Mouse (Mus musculus) forebrain, embryonic 12.5 days (tissue): ENCODE measurements around the gene Cct3. TPM values are rescaled to one million over a fixed set of nuclear protein-coding genes. Genes with fewer than 3 reads are reported as not detected.
A peak's percentile ranks its signal among the peaks of the same experiment; 100 is the strongest.
"Not testable (repeated sequence)": the region's sequence is repeated elsewhere in the genome, so short reads cannot be mapped to it uniquely, and the experiment has no call there.

ENCODE experiments used
- ATAC-seq: fragments of 200-750 bp; cut with Nextera tagmentation; 2 replicates; pipeline ENCODE4 v1.8.0; 2017; ENCODE audit warnings: moderate TSS enrichment; ENCODE audit not compliant: low FRiP score
- H3K27ac ChIP-seq: fragments of 300-500 bp; sonication (generic); 2 replicates; pipeline ENCODE4 v1.5.1; 2016; ENCODE audit warnings: mild to moderate bottlenecking
- H3K27me3 ChIP-seq: fragments of 300-500 bp; sonication (generic); 2 replicates; pipeline ENCODE4 v1.6.1; 2016; ENCODE audit warnings: mild to moderate bottlenecking
- H3K36me3 ChIP-seq: fragments of 300-500 bp; sonication (generic); replicated peaks from 2 replicates; pipeline ENCODE4 v1.6.1; 2016; ENCODE audit warnings: mild to moderate bottlenecking
- H3K4me1 ChIP-seq: fragments of 300-500 bp; sonication (generic); 2 replicates; pipeline ENCODE4 v1.6.1; 2016
- H3K4me2 ChIP-seq: fragments of 300-500 bp; sonication (generic); 2 replicates; pipeline ENCODE4 v1.6.1; 2016; ENCODE audit warnings: mild to moderate bottlenecking, moderate library complexity
- H3K4me3 ChIP-seq: fragments of 300-500 bp; sonication (generic); replicated peaks from 2 replicates; pipeline ENCODE4 v1.5.1; 2016; ENCODE audit warnings: mild to moderate bottlenecking
- H3K9ac ChIP-seq: fragments of 300-500 bp; sonication (generic); 2 replicates; pipeline ENCODE4 v1.6.1; 2016; ENCODE audit warnings: mild to moderate bottlenecking
- H3K9me3 ChIP-seq: fragments of 300-500 bp; sonication (generic); 2 replicates; pipeline ENCODE4 v1.6.1; 2016
- WGBS: fragments of 180-500 bp; shearing (Covaris S2); methylation state at CpG from one replicate; pipeline ENCODE4 v1.1.7; 2016; 5-methylcytosine and 5-hydroxymethylcytosine counted together
- polyA plus RNA-seq: library from polyadenylated mRNA; unstranded; fragments of >200 nt; fragmentation: Nextera tagmentation; extraction: Ambion mirVana; gene quantifications from 2 replicates; pipeline ENCODE4 v1.2.1, GENCODE M21; 2016

Cct3 gene
- polyA plus RNA-seq, 1 experiment from 2014 or later = 646 TPM

DNA sequence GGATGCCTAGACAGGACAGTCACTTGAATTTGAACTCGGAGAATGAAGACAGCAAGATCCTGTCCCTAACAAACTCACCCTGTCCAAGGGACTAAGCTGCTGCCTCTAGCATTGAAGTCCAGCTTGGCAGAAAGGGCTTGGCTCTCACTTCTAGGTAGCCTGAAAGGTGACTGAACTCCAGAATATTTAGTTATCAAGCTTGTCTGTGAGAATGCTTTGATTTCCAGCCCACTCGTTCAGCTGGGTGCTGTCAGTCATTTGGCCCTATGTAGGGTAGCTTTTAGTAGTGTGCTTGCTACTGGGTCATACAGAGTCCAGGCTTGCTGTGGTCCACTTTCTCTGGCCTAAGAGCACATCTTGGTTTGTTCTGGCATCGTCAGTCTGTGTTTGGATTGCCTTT, 42.1 kb downstream of the Cct3 start:
- Histone ChIP-seq H3K9ac (no peak overlapping the region), H3K9me3 (no peaks in the 10 kb centered on the region), H3K36me3 (peaks cover 29% of the 10 kb centered on the region), H3K27me3 (no peaks in the 10 kb centered on the region), H3K4me2 (no peak overlapping the region), H3K27ac (no peak overlapping the region), H3K4me3 (no peak overlapping the region), H3K4me1 (peaks cover 27% of the 10 kb centered on the region)
- ATAC-seq = no peak
- WGBS = 92% methylated on average over 3 of the region's 3 CpGs

DNA sequence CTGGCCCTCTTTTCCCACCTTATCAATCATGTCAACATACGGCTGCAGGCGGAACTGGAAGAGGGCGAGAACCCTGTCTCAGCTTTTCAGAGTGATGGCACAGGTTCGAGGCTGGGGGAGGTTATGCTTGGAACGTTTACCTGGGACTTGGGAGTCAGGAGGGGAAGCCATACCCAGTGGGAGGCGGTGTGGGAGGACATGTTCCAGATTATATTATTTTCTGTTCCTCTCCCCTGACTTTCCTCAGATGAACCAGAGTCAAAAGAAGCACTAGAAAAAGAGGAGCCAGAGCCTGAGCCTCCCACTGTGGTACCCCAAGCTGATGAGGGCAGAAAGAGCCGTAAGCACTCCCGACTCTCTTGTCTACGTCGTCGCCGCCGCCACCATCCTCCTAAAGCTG, 53.8 kb downstream of the Cct3 start:
- no peak overlapping the region for H3K4me3 ChIP-seq
- no peak for ATAC-seq
- no peak overlapping the region for H3K27ac ChIP-seq
- H3K9ac ChIP-seq = no peak overlapping the region
- 97% methylated on average over 13 of the region's 13 CpGs for WGBS
- no peak overlapping the region for H3K4me2 ChIP-seq
- no peaks in the 10 kb centered on the region for H3K27me3 ChIP-seq
- H3K4me1 ChIP-seq = no peaks in the 10 kb centered on the region
- H3K36me3 ChIP-seq = peaks cover 97% of the 10 kb centered on the region
- no peaks in the 10 kb centered on the region for H3K9me3 ChIP-seq

DNA sequence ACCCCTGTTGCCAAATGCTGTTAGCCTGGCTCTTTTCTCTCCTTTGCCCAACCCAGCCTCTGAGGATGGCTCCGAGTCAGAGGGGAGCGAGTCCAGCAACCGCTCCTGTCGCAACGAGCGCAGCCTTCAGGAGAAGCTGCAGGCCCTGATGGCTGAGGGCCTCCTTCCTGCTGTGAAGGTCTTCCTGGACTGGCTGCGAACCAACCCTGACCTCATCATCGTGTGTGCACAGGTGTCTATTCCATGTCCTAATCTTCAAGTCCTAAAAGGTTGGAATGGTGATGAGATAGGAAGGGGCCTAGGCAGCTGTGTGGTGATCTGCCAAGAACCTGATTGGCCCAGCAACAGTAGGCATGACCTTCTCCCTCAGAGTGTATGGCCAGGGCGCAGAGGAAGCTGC, 56.0 kb downstream of the Cct3 start:
- ATAC-seq = no peak
- no peaks in the 10 kb centered on the region for H3K27me3 ChIP-seq
- no peak overlapping the region for H3K9ac ChIP-seq
- WGBS = 94% methylated on average over 9 of the region's 9 CpGs
- H3K4me3 ChIP-seq = no peak overlapping the region
- no peak overlapping the region for H3K4me2 ChIP-seq
- no peaks in the 10 kb centered on the region for H3K4me1 ChIP-seq
- H3K27ac ChIP-seq = no peak overlapping the region
- H3K9me3 ChIP-seq = no peaks in the 10 kb centered on the region
- peaks cover 97% of the 10 kb centered on the region for H3K36me3 ChIP-seq

DNA sequence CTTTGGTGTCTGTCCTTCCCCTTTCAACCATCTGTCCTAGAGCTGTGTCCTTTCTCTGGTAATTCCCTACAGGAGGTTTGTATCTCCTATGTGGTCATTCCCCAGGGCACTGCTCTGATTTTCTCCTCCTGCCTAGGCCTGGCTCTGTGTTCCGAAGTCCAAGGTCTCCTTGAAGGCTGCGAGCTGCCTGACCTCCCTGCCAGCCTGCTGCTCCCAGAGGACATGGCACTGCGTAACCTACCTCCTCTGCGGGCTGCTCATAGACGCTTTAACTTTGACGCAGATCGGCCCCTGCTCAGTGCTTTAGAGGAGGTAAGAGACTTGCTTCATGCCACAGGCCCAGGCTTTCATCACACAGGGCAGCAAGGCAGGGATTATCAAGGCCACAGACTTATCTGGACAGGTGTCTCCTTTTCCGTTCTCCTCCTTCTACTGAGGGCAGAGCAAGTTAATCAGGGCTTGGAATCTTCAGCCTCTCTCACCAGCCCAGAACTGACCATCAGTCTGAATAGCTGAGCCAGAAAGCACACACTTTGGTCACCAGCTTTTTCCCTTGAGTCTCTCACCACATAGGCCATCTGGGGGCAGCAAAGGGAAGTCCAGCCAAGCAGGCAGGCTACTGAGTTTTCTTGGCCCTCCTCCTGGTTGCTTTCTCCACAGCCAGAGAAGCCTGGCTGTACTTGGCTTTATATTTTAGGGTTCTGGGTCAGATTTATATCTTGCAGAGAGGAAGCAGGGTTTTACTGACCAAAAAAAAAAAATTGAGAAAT, 57.7 kb downstream of the Cct3 start:
- no peaks in the 10 kb centered on the region for H3K9me3 ChIP-seq
- H3K4me1 ChIP-seq = 0 out of 2 replicates have a peak, but pooled peaks cover under 1% of the 10 kb centered on the region
- H3K27ac ChIP-seq = no peak overlapping the region
- no peak for ATAC-seq
- peaks cover 97% of the 10 kb centered on the region for H3K36me3 ChIP-seq
- no peak overlapping the region for H3K4me3 ChIP-seq
- 95% methylated on average over 8 of the region's 8 CpGs for WGBS
- H3K27me3 ChIP-seq = no peaks in the 10 kb centered on the region
- no peak overlapping the region for H3K9ac ChIP-seq
- no peak overlapping the region for H3K4me2 ChIP-seq

DNA sequence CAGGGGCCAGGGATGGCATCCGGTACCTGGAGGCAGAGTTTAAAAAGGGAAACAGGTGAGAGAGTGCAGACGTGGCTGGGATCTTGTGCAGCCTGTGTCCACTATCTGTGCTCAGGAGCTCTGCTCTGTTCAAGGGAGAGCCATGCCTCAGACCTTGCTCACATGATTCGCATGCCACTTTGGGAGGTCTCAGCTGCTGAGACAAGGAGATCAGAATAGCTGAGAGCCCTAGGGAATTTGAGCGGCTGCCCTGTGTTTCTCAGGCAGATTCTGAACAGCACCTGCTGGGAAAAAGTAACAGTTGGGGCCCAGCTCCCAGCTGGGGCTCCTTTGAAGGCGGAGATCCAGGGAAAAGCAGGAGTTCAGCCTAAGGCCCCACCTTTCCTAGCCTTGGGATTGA, 62.7 kb downstream of the Cct3 start:
- no peak overlapping the region for H3K27ac ChIP-seq
- 76% methylated on average over 5 of the region's 5 CpGs for WGBS
- no peak overlapping the region for H3K4me3 ChIP-seq
- H3K9ac ChIP-seq = no peak overlapping the region
- H3K27me3 ChIP-seq = peaks cover 5% of the 10 kb centered on the region; the same call in 1 of the 2 replicates
- ATAC-seq = no peak
- no peak overlapping the region for H3K4me2 ChIP-seq
- no peaks in the 10 kb centered on the region for H3K9me3 ChIP-seq
- peaks cover 80% of the 10 kb centered on the region for H3K36me3 ChIP-seq
- H3K4me1 ChIP-seq = peaks cover 5% of the 10 kb centered on the region; the same call in 1 of the 2 replicates

DNA sequence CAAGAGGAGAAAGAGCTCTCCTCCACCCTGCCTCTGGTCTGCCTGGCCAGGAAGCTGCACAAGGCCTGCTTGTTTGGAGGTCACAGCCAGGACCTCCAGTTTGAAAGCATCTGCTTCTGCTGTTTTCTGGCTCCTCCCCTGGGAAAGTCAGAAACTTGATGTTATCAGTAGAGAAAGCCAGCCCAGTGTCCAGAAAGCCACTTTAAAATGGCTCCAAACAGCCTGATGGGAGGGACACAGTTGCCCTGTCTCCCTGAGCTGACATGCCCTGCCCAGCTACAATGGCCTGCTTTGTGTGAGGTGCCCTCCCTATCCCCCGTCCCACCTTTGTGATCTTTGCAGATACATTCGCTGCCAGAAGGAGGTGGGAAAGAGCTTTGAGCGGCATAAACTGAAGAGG, 63.1 kb downstream of the Cct3 start:
- WGBS = 71% methylated on average over 3 of the region's 3 CpGs
- Histone ChIP-seq H3K9ac (no peak overlapping the region), H3K36me3 (peaks cover 76% of the 10 kb centered on the region), H3K4me2 (no peak overlapping the region), H3K4me3 (no peak overlapping the region), H3K27ac (no peak overlapping the region), H3K4me1 (peaks cover 5% of the 10 kb centered on the region; the same call in 1 of the 2 replicates), H3K9me3 (no peaks in the 10 kb centered on the region), H3K27me3 (peaks cover 9% of the 10 kb centered on the region)
- ATAC-seq = no peak

DNA sequence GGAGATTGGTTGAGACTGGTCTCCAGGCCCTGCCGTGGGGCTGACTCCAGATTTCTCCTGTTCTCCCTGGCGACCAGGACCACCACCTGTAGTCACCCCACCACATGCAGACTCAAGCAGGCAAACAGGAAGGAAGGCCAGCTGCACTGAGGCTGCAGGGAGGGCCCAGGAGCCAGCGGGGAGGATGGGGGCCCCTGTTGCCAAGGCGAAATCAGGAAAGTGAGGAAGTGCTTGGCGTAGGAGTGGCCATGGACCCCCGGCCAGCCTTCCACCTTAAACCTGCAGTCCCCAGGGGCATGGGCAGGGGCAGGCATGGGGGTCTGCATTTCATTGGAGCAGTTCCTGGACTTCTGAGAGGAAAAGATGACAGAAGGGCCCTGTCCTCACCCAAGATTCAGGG, 64.2 kb downstream of the Cct3 start:
- ATAC-seq = no peak
- no peak overlapping the region for H3K4me3 ChIP-seq
- H3K4me1 ChIP-seq = peaks cover 9% of the 10 kb centered on the region; the same call in 1 of the 2 replicates
- H3K9ac ChIP-seq = no peak overlapping the region
- no peaks in the 10 kb centered on the region for H3K9me3 ChIP-seq
- H3K27ac ChIP-seq = no peak overlapping the region
- peaks cover 65% of the 10 kb centered on the region for H3K36me3 ChIP-seq
- 83% methylated on average over 6 of the region's 6 CpGs for WGBS
- H3K27me3 ChIP-seq = peaks cover 20% of the 10 kb centered on the region
- no peak overlapping the region for H3K4me2 ChIP-seq

DNA sequence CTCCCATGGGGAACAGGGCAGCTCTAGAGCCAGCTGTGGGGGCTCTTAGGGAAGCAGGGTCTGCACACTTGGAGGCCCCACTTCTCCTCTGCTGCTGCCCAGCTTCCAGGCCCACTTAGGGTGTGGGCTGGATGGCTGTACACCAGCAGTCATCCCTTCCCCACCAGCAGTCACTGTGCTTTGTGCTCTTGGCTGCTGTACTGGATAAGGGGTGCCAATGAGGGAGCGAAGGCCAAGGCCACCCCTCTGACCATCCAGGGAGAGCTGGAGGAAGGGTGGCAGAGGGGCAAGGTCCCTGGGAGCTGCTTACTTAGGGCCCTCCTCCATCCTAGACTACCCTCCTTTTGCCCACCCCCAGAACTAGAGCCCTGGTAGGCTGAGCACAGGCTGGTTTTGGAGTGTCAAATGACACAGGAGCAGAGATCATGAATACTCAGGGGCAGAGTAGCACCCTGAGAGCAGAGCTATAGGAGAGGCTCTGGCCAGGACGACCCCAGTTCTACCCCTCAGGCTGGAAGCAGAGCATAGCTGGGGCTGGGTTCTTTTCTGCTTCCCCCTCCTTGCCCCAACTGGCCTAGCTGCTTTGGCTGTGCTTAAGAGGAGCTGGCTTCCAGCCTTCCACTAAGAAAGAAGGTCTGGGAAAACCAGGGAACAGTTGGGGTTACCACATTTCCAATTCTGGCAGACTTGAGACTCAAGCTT, 64.8 kb downstream of the Cct3 start:
- Histone ChIP-seq H3K27me3 (peaks cover 23% of the 10 kb centered on the region), H3K4me3 (no peak overlapping the region), H3K27ac (no peak overlapping the region), H3K4me2 (no peak overlapping the region), H3K9ac (no peak overlapping the region), H3K36me3 (peaks cover 58% of the 10 kb centered on the region), H3K4me1 (peaks cover 10% of the 10 kb centered on the region; the same call in 1 of the 2 replicates), H3K9me3 (no peaks in the 10 kb centered on the region)
- no peak for ATAC-seq
- 93% methylated on average over 2 of the region's 2 CpGs for WGBS

DNA sequence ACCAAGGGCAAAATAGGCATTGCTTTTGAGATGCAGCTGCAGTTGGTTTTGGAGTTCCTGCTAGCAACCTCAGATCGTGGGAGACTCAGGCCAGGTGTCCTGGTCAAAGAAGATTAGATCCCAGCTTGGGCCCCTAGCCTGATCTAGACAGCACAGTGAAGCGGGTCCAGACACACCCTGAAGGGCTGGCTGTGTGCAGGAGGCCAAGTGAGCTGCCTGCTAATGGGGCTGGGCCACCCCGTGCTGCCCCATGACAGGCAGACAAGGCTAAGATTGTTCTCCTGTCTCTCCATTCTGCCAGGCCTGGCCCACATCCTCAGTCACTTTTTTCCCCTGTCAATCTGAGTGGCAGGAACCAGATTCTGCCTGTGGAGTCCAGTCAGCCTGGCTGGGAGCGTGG, 66.8 kb downstream of the Cct3 start:
- H3K27me3 ChIP-seq = peaks cover 23% of the 10 kb centered on the region
- H3K4me1 ChIP-seq = peaks cover 10% of the 10 kb centered on the region; the same call in 1 of the 2 replicates
- no peaks in the 10 kb centered on the region for H3K9me3 ChIP-seq
- H3K27ac ChIP-seq = no peak overlapping the region
- ATAC-seq = no peak
- WGBS = 53% methylated on average over 4 of the region's 4 CpGs
- no peak overlapping the region for H3K4me3 ChIP-seq
- H3K36me3 ChIP-seq = peaks cover 40% of the 10 kb centered on the region
- no peak overlapping the region for H3K4me2 ChIP-seq
- H3K9ac ChIP-seq = no peak overlapping the region

DNA sequence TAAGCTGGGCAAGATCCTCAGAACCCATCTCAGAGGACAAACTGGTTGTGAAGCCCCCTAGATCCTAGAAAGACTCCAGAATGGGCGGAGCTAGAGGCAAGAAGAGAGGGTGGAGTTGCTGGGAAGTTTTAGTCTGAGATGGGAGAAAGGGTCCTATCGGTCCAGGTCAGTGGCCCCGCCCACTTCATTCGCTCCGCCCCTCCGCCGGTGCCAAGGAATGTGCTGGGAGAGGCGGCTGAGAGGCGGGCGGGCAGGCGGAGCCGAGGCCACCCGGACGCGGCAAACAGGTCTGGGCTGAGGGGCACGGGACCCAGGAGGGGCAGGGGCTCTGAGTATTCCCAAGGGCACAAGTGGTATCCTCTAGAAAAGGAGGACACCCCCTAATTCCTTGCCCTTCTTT, 67.4 kb downstream of the Cct3 start, which contains the start of gene Paqr6:
Paqr6 (plus strand) TSS at position 248 of the 400 bp plus-strand sequence.
- no peak for ATAC-seq
- Histone ChIP-seq H3K4me1 (peaks cover 10% of the 10 kb centered on the region; the same call in 1 of the 2 replicates), H3K4me3 (no peak within 1 kb of the TSS), H3K9ac (no peak within 1 kb of the TSS), H3K4me2 (0 out of 2 replicates have a peak within 1 kb of the TSS, but pooled peaks have one; percentile 11), H3K9me3 (no peaks in the 10 kb centered on the region), H3K27ac (no peak within 1 kb of the TSS), H3K36me3 (peaks cover 34% of the 10 kb centered on the region), H3K27me3 (peaks cover 23% of the 10 kb centered on the region)
- WGBS = 2% methylated on average over 16 of the region's 16 CpGs

DNA sequence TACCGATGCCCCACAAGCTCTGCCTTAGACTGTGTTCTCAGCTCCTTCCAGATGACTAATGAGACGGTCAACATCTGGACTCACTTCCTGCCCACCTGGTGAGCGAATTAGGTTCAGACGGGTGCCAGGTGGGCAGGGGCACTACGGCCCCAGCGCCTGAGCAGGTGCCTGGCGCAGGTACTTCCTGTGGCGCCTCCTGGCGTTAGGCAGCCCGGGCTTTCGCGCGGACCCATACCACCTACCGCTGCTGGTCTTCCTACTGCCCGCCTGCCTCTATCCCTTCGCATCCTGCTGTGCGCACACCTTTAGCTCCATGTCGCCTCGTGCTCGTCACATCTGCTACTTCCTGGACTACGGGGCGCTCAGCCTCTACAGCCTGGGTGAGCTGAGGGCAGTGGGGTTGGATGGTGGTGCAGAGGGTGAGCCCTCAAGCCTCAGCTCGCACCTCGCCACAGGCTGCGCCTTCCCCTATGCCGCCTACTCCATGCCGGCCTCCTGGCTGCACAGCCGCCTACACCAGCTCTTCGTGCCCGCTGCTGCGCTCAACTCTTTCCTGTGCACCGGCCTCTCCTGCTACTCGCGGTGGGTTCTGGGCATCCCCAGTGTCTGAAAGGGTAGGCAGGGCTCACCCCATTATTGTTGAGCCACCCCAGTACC, 68.9 kb downstream of the Cct3 start:
- Histone ChIP-seq H3K9me3 (peaks cover 10% of the 10 kb centered on the region), H3K27ac (no peak overlapping the region), H3K27me3 (peaks cover 23% of the 10 kb centered on the region), H3K4me3 (no peak overlapping the region), H3K4me1 (peaks cover 4% of the 10 kb centered on the region; the same call in 1 of the 2 replicates), H3K36me3 (peaks cover 19% of the 10 kb centered on the region), H3K4me2 (peak overlapping the region; percentile 44), H3K9ac (peak overlapping the region; percentile 9; the same call in 1 of the 2 replicates)
- ATAC-seq = no peak
- WGBS = 34% methylated on average over 34 of the region's 34 CpGs

DNA sequence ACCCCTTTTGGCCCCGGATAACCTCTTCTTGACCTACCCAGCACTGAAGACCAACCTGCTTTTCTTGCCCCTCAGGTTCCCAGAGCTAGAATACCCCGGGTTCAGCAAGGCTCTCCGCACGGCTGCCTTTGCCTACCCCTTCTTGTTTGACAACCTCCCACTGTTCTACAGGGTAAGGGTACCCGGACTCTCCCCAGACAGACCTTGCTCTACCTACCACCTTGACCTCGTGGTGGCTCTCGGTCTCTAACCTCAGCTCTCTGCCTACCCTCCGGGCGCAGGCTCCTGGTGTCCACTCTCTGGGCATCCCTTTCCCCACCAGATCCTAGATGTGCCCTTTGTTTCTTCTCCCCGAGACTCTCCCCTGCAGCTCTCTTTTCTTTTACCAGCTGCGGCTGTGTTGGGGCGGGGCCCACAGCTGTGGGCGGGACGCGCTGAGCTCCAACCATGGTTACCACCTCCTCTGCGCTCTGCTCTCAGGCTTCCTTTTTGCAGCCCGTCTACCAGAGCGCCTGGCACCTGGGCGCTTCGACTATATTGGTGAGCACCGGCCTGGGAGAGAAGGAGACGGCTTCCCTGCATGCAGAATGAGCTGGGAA, 70.0 kb downstream of the Cct3 start:
- not testable (repeated sequence) for H3K36me3 ChIP-seq, H3K4me1 ChIP-seq, H3K9me3 ChIP-seq, H3K9ac ChIP-seq
- peak overlapping the region; percentile 67 for H3K27ac ChIP-seq
- peaks cover 23% of the 10 kb centered on the region for H3K27me3 ChIP-seq
- ATAC-seq = peak; percentile 84
- H3K4me3 ChIP-seq = peak overlapping the region; percentile 25
- peak overlapping the region; percentile 44 for H3K4me2 ChIP-seq
- 2% methylated on average over 21 of the region's 22 CpGs for WGBS
